In the genomic region with DNA sequence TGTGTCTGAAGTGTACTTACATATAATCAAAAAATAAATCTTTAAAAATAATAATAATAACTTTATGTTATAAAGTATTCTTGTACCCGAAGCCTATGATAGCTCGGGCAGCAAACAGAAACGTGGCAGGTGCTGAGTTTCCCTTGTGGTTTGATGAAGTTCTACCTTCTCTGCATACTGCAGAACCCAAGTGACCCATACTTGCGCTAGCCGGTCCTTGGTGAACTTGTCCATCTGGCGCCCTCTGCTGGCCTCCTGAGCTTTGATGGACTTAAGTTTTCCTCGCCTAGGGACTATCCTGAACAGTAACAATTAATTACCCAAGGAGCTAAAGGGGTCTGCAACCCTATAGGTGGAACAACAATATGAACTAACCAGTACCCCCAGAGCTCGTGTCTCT, we compare ENCODE assay signal across 10 mouse cellular contexts. TPM values are rescaled to one million over a fixed set of nuclear protein-coding genes. Genes with fewer than 3 reads are reported as not detected.
DNase-seq lines count a peak whose midpoint lies in the region; ATAC-seq lines count a peak whose summit lies in the region.
"Had no signal": no experiment of that assay in that cellular context is flagged by ENCODE, and none has a peak within 500 bp of the region (broad histone marks: within the 10 kb centered on the region; RNA-seq: fewer than 3 reads in every experiment).

No protein-coding gene starts in this region.

- no peaks in the 10 kb centered on the region for H3K27me3 ChIP-seq in liver, embryonic 11.5 days (replicated peaks; ENCODE audit: control insufficient read depth, insufficient read depth, low read length)
- 0 out of 2 replicates have a peak, but pooled peaks cover 2% of the 10 kb centered on the region for H3K27me3 ChIP-seq in liver, embryonic 13.5 days
- H3K27me3 ChIP-seq: embryonic facial prominence, embryonic 13.5 days; limb, embryonic 15.5 days had no signal

- peak; percentile 54 for DNase-seq in liver
- DNase-seq in liver, embryonic 11.5 days (ENCODE audit: low spot score): no peak
- peak; percentile 73 for DNase-seq in adrenal gland, adult 2 months
- peak; percentile 77 for DNase-seq in embryo, embryonic 11 days
- peak; percentile 5 for DNase-seq in liver, embryonic 13.5 days
- DNase-seq in right cerebral cortex, postnatal 14 days: peak; percentile 63
- DNase-seq in natural killer cell, adult 2 months (ENCODE audit: low spot score in 2 of 2): no peak

- WGBS in liver, embryonic 11.5 days: 35% methylated on average over 8 of the region's 8 CpGs
- 28% methylated on average over 8 of the region's 8 CpGs for WGBS in liver, embryonic 13.5 days (ENCODE audit: insufficient replicate concordance)

- ATAC-seq in liver, embryonic 11.5 days (replicated peaks; ENCODE audit: low FRiP score): no peak
- peak; percentile 62 to 81 for ATAC-seq in hematopoietic stem cell, adult 5-6 weeks (replicated peaks in 1 of 2; ENCODE audit: insufficient read depth in 1 of 2, low FRiP score in 2 of 2, low TSS enrichment in 1 of 2, low read depth in 1 of 2, poor library complexity in 2 of 2, severe bottlenecking in 2 of 2)
- ATAC-seq in liver, embryonic 13.5 days (ENCODE audit: low read depth): no peak; the same call in 1 of the 2 replicates

- H3K4me2 ChIP-seq in liver, embryonic 11.5 days: no peak overlapping the region
- no peak overlapping the region for H3K4me2 ChIP-seq in liver, embryonic 13.5 days
- H3K4me2 ChIP-seq: embryonic facial prominence, embryonic 13.5 days; limb, embryonic 15.5 days had no signal

- H3K4me3 ChIP-seq in liver, embryonic 11.5 days (ENCODE audit: low read depth, low read length): no peak overlapping the region
- H3K4me3 ChIP-seq in liver, embryonic 13.5 days (replicated peaks): no peak overlapping the region
- H3K4me3 ChIP-seq: embryonic facial prominence, embryonic 13.5 days; limb, embryonic 15.5 days had no signal

- no peak overlapping the region for H3K27ac ChIP-seq in liver, embryonic 11.5 days (ENCODE audit: low read depth, low read length)
- no peak overlapping the region for H3K27ac ChIP-seq in liver, embryonic 13.5 days
- H3K27ac ChIP-seq: embryonic facial prominence, embryonic 13.5 days; limb, embryonic 15.5 days had no signal

- no peaks in the 10 kb centered on the region for H3K36me3 ChIP-seq in liver, embryonic 11.5 days (ENCODE audit: control insufficient read depth, insufficient read depth, low read length)
- H3K36me3 ChIP-seq in liver, embryonic 13.5 days: no peaks in the 10 kb centered on the region
- H3K36me3 ChIP-seq: embryonic facial prominence, embryonic 13.5 days; limb, embryonic 15.5 days had no signal

- H3K9me3 ChIP-seq in liver, embryonic 11.5 days (ENCODE audit: control insufficient read depth, low read length): no peaks in the 10 kb centered on the region
- H3K9me3 ChIP-seq in liver, embryonic 13.5 days (replicated peaks): no peaks in the 10 kb centered on the region
- H3K9me3 ChIP-seq: limb, embryonic 15.5 days had no signal

- H3K9ac ChIP-seq in liver, embryonic 11.5 days (ENCODE audit: low read depth, low read length): no peak overlapping the region
- H3K9ac ChIP-seq in liver, embryonic 13.5 days: no peak overlapping the region
- H3K9ac ChIP-seq: embryonic facial prominence, embryonic 13.5 days; limb, embryonic 15.5 days had no signal

- H3K4me1 ChIP-seq in liver, embryonic 11.5 days (replicated peaks; ENCODE audit: control insufficient read depth, insufficient read depth, low read length): no peaks in the 10 kb centered on the region
- no peaks in the 10 kb centered on the region for H3K4me1 ChIP-seq in liver, embryonic 13.5 days (replicated peaks)
- H3K4me1 ChIP-seq: limb, embryonic 15.5 days had no signal

RNA-seq across cellular contexts. Expression of a gene that starts 12.7 kb away (rescaled TPM):
- polyA plus RNA-seq in liver, embryonic 11.5 days (2014; fragmentation: Nextera tagmentation; extraction: Ambion mirVana): 0.56 and 0.99 TPM in 2 replicates
- total RNA-seq in adrenal gland, adult 2 months (2021): 1 to 10 TPM; 8.5 to 10.0 TPM
- 0.78 and 1.2 TPM in 2 replicates for polyA plus RNA-seq in adrenal gland, adult 2 months (2012; rRNA removed)
- total RNA-seq in hematopoietic stem cell, adult 5-6 weeks (2017): 1.8 and 1.9 TPM in 2 replicates
- polyA plus RNA-seq in liver, embryonic 13.5 days (2015; fragmentation: Nextera tagmentation; extraction: Ambion mirVana): 0.22 and 0.37 TPM in 2 replicates

RNA-seq across cellular contexts. Expression of a gene that starts 34.7 kb away (rescaled TPM):
- 29.5 TPM in 2 replicates for polyA plus RNA-seq in liver, embryonic 11.5 days (2014; fragmentation: Nextera tagmentation; extraction: Ambion mirVana)
- 100 to 1,000 TPM; 237 to 336 TPM for total RNA-seq in adrenal gland, adult 2 months (2021)
- polyA plus RNA-seq in adrenal gland, adult 2 months (2012; rRNA removed): 246 and 342 TPM in 2 replicates
- total RNA-seq in hematopoietic stem cell, adult 5-6 weeks (2017): 0.81 and 1.1 TPM in 2 replicates
- polyA plus RNA-seq in liver, embryonic 13.5 days (2015; fragmentation: Nextera tagmentation; extraction: Ambion mirVana): 11.7 and 12.8 TPM in 2 replicates

Comparison
In these comparisons a context has a peak if more than half of its experiments do, and no peak if none do; other contexts are left out.
1. DNase-seq: peak in liver (single experiment), adrenal gland, adult 2 months (single experiment), embryo, embryonic 11 days (single experiment), liver, embryonic 13.5 days (single experiment) and right cerebral cortex, postnatal 14 days (single experiment); none in liver, embryonic 11.5 days (single experiment) and natural killer cell, adult 2 months (0 of 2).
2. ATAC-seq: peak in hematopoietic stem cell, adult 5-6 weeks (2 of 2); none in liver, embryonic 11.5 days (single experiment) and liver, embryonic 13.5 days (single experiment).